Mouse (Mus musculus) embryo, embryonic 11.5 days (tissue): ENCODE data around the gene Rnf10.

Experiments used
- DNase-seq: peaks from one replicate; pipeline ENCODE4 v3.0.0-alpha.2; 2012; ENCODE audit warnings: low read depth, low spot score

Gene Rnf10

DNA sequence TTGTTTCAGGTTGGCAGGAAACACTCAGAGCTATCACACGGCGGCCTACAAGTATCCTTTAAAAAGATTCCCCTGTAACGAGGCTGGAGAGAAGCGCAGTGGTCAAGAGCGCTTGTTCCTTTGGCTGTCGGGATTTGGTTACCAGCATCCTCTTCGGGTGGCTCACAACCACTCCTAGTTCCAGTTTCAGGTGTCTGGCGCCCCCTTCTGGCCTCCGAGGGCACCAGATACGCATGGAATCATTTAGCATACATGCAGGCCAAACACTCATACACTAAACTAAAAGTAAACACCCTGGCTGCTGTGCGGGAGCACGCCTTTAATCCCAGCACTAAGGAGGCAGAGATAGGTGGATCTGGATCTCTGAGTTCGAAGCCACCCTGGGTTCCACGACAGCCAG lies 3.3 kb upstream of the Rnf10 start:
- no peak for DNase-seq

DNA sequence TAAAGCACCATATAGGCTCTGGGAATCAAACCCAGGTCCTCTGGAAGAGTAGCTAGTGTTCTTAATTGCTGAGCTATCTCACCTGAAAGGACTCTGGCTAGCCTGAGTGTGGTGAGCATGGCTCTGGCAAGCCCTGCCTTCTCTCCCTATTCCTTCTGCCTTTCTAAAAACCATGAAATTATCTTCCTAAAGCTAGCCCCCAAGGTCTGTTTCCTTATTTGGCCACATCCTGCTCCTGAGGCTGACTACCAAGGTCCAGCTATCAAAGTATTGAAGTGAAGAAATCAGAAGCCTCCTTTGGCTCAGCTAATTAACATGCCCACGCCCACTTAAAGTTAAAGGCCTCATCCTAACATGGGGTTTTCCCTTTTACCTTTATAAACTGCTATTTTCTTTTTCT lies 2.1 kb upstream of the Rnf10 start:
- DNase-seq: no peak

- DNase-seq: no peak
These were observed 1.7 kb upstream of the Rnf10 start for GRCm38 (mm10) chr5:115274353-115274752.

GRCm38 (mm10) chr5:115273549-115274135 lies 944 bp upstream of the Rnf10 start:
- no peak for DNase-seq

DNA sequence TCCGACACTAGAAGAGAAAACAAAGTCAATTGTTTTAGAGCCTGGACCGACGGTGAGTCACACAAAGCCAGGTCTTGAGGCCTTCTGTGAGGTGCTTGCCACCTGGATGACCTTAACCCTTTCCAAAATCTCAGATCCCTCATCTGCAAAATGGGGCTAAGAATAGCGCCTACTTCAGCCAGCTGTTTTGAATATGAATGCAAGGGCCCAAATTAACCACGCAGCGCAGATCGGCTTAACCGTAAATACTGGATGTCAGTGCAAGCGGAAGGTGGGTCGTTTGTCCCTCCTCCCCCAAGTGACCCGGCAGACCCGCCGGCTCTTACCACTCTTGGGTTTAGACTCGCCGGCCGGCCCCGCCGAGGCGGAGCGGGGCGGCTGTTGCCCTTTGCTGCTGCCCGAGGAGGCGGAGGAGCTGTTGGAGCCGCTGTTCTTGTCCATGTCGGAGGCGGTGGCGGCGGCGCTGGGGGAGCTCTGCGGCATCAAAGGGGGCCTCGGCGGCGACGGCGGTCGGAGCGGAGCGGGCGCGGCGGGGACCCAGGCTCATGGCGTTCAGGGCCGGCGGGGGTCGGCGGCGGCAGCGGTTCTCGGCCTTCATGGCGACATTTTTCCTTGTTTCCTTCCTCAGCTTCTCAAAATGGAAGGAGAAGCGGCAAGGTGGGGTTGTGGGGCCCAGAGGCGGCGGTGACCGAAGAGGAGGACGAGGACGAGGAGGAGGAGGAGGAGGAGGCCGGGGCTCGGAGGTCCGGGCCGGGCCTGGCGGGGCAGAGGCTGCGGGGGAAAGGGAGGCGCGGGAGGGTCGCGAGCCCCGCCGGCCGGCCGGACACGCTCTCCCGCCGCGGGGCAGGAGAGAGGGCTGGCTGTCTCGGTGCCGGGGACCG lies 527 bp downstream of the Rnf10 start:
- DNase-seq: no peak

- no peak for DNase-seq
These were observed 2.7 kb downstream of the Rnf10 start for GRCm38 (mm10) chr5:115269969-115270368.

- no peak for DNase-seq
These were observed 4.4 kb downstream of the Rnf10 start for GRCm38 (mm10) chr5:115268266-115268665.

- DNase-seq: no peak
These were observed 5.1 kb downstream of the Rnf10 start for GRCm38 (mm10) chr5:115267469-115268045.

DNA sequence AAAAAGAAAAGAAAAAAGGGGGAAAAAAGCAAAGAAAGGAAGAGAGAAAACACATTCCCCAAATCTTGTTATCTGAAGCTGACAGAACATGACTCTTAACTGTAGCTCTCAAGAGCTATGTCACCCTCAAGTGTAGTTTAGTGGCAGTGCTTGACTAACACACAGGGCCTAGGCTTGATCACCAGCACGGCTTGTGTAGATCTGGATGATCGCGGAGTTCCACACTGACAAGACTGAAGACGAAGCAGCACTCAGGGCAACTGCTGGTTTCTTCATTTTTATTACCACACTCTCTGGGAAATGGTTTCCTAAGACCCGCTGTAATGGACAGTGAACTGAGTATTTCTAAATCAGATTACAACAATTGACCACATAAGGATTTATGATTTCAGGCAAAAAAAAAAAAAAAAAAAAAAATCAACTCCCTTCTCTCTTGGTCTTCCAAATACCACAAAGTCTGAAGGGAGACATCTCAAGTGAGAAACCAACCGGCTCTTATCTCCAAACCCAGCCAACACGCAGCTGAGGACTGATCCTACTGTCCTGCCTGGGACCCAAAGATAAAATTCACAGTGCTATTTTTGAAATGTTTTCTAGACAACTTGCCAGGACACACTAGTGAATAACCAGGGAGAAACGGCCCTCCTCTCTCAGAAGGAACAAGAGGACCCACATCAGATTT lies 5.8 kb downstream of the Rnf10 start:
- DNase-seq: no peak

GRCm38 (mm10) chr5:115266340-115266739 lies 6.4 kb downstream of the Rnf10 start:
- DNase-seq: no peak

- no peak for DNase-seq
These were observed 10.0 kb downstream of the Rnf10 start for GRCm38 (mm10) chr5:115262502-115263291.

DNA sequence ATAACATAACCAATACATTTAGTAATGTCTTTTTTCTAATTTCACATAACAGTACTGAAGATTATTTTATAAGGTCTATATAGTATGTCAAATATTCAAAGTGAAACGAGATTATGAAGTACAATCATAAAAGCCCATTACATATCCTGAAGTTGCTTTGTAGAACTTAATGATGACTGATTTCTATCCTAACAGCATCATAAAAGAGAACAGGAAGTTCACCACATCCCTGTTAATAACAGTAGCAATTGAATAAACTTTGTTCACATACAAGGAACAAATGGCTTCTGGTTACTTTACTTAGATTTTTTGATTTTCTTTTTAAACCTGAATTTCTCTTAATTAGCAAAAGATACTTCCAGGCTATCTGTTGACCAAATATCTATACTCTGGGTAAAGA lies 10.8 kb downstream of the Rnf10 start:
- DNase-seq: no peak

DNA sequence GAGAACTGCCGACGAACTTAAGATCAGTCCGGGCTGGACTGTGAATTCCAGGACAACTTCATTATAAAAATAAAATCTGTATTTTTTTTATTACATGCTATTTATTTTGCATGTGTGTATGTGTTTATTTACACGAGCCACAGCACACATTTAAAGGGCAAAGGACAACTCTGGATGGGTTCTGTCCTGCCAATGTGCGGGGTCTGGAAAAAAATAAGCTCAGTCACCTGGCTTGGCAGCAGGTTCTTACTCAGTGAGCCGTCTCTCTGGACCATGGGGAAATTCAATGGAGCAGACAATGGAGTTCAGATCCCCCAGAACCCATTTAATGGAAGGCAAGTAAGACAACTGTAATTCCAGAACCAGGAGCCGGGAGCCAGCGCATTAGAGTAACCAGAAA lies 11.6 kb downstream of the Rnf10 start:
- DNase-seq: no peak

DNA sequence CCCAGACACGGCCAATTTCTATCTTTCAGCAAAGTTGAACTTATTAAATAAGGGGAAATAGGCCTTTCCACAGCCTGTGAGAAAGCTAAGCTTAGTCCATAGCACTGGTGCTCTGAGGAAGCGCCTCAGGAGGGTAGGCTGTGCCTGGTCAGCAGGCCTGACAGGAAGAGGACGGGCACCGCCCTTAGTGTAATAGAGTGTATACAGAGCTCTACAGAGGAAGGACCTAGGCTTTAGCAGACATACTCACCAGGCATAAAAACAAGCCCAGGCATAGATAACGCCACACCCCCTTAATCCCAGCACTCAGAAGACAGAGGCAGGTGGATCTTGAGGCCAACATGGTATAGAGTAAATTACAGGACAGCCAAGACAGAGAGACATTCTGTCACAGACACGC lies 12.3 kb downstream of the Rnf10 start:
- no peak for DNase-seq

GRCm38 (mm10) chr5:115256909-115257546 lies 15.7 kb downstream of the Rnf10 start:
- DNase-seq: no peak

GRCm38 (mm10) chr5:115255472-115255871 lies 17.2 kb downstream of the Rnf10 start:
- no peak for DNase-seq

DNA sequence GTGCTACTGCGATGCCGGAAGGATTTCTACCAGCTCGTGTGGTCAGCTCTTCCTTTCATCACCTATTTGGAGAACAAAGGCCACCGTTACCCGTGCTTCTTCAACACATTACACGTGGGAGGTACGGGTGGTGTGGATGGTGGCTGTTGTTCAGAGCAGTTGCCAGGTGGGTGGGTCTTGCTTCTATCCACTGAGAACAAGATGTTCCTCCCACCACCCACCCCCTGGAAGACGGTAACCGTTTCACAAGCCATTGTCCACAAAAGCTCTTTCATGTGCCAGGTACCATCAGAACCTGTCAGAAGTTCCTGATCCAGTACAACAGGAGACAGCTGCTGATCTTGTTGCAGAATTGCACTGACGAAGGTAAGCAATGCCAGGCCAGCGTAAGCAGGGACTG lies 32.5 kb downstream of the Rnf10 start:
- no peak for DNase-seq

- DNase-seq: no peak
These were observed 33.9 kb downstream of the Rnf10 start for GRCm38 (mm10) chr5:115238729-115239195.

DNA sequence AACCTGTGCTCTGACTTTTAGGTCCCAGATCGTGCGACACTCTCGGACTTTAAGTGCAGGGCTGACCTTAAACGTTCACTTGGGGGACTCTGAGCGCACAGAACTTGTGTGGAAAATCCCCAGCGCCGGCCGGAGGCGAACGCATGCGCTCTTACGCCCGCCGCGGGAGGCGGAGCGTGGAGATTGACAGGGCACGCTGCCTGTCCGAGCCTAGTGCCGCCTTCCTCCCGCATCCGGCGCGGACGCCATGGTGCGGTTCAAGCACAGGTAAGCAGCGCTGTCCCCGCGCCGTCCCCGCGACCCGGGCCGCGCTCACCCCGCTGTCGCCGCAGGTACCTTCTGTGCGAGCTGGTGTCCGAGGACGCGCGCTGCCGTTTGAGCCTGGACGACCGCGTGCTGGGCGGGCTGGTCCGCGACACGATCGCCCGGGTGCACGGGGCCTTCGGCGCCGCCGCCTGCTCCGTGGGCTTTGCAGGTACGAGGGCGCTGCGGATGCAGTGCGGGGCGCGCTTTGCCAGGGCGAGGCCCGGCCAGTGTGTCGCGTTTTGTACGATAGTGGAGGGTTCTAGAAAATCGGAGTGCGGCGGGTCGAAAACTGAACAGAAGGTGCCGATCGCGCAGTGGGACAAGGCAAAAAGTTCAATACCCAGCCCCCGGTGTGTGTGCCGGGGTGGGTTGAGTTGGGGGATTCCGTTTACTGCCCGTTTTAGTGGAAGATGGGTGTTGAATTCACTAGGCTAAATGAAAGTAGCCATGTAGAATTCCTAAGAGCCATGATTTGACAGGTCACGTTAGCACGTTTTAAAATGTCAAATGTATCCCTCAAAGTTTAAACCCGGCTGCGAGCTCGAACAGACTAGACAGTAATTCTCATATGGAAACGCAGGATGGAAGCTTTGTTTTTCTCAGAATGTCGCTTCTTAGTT lies 34.6 kb downstream of the Rnf10 start:
- peak; percentile 89 for DNase-seq

DNA sequence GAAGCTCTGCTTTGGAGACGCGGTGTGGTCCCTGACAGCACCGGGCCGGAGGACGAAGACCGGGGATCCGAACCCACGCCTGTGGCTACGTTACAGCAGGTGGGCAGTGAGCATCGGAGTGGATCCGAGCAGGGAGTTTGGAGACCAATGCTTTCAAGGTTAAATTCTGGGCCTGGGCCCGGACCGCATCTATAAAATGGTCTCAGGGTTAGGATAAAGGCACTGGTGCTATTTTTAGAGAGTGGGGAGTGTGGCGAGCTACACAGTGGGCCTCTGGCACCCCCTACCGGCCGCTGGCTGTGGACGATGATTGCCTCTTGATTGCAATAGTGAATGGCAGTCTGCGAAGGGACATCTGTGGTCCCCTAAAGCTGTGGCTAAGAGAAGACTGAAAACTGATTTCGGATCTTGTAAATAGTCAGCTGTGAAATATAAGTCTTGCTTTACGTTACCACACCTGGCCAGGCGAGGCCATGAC lies 36.9 kb downstream of the Rnf10 start, which contains the start of gene Pop5:
Gene Pop5 (plus strand): TSS at position 51 of the 478 bp plus-strand sequence.
- peak; percentile 76 for DNase-seq
